Mouse (Mus musculus) liver, embryonic 14.5 days (tissue): ENCODE results near the gene Strada.

ENCODE experiments used
- CTCF ChIP-seq: IDR thresholded peaks from 2 replicates; pipeline ENCODE4 v1.5.1; 2016; ENCODE audit warnings: antibody characterized with exemption, low read depth, control low read depth
- EP300 ChIP-seq: IDR thresholded peaks from 2 replicates; pipeline ENCODE4 v1.6.1; 2016; ENCODE audit warnings: antibody characterized with exemption, low read depth

GRCm38 (mm10) chr11:106163546-106163945 lies 38.4 kb downstream of the Strada start:
- TF ChIP-seq CTCF (no peak), EP300 (no peak)
